Mouse (Mus musculus): Measurements from ENCODE around the gene Fbxl8. TPM values are rescaled to one million over a fixed set of nuclear protein-coding genes. Genes with fewer than 3 reads are reported as not detected.
"Not testable (repeated sequence)": the region's sequence is repeated elsewhere in the genome, so short reads cannot be mapped to it uniquely, and the experiment has no call there.

Gene Fbxl8
- total RNA-seq, 2 experiments from 2014 or later, result 0.60 to 0.84 TPM

DNA sequence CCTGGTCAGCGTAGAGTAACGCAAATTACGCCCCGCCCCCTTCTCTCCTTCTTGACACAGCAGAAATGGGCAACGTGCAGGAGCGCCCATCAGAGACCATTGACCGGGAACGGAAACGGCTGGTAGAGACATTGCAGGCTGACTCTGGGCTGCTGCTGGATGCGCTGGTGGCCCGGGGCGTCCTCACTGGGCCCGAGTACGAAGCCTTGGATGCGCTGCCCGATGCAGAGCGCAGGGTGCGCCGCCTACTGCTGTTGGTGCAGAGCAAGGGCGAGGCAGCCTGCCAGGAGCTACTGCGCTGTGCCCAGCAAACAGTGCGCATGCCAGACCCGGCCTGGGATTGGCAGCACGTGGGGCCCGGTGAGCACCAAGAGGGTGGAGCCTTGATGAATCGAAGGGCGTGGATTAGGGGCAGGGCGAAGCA is 14.5 kb downstream of the Fbxl8 start:
- intact Hi-C loops (cut with DNase I), result no loop called here
- DNase-seq, result peak; percentile 89

DNA sequence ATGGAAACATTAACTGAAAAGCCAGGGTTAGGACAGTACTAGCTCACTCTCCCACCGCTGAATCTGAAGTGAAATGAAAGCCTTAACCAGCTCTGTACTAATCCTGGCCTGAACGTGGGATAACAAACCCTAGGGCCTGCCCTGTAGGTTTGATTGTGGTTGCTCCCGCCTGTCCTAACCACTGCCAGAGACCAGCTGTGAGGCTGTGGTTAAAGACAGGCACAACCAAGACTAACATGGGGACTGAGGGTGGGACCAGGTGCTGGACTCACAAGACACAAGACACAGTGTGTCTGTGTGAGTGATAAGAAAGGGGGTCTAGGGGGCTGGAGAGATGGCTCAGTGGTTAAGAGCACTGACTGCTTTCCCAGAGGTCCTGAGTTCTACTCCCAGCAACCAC is 16.1 kb downstream of the Fbxl8 start:
- intact Hi-C loops (cut with DNase I), result no loop called here
- no peak for DNase-seq

DNA sequence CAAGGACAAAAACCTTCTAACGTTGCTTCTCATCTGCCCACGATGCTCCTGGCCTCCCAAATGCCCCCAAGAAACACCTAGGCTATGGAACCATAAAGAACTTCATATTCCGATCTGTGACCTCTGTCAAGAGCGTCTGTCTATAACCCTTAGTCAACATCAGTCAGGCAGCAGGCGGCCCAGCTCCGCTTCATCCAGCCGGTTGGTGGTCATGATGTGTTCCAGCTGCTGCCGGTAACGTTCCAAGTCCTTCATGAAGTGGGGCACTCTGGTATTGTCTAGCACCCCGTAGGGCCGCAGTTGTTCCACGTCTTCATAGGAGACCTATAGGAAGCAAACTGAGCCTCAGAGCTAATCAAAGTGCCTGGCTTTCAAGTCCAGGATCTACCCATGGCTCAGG is 17.4 kb downstream of the Fbxl8 start:
- DNase-seq, result no peak
- intact Hi-C loops (cut with DNase I), result no loop called here

DNA sequence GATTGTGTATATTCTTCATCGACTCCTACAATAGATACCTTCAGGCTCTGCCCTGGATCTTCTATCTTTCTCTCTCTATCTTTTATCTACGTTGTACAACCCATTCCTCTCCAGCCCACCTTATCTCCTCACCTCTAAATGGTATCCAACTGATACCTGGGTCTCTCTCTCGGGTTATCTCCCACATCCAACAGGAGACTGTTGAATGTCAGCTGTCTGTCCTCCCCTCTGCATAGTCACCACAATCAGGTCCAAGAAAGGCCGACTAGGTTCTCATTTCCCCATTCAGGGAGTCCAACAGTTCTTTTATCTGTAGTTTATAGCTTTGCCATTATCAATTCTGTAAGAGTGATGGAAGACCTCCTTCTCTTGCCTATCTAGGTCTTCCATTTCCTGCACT is 17.8 kb downstream of the Fbxl8 start:
- intact Hi-C loops (cut with DNase I), result no loop called here
- no peak for DNase-seq

DNA sequence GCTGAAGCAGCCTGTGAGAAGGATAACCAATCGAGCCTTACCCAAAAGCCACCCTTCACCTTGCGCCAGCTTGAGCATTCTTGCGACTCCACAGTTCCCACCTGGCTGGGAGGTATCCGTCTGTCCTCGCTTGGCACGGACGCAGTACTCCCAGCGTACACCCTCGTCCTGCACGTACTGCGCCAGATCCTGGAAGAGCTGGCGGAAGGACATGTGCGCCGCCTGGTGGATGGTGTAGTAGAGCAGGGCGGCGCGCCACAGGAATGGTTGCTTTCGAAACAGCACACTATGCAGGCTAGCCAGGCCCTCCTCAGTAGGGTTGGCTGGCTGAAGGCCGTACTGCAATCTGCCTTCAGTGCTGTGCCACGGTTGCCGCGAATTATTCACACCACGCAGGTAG is 18.6 kb downstream of the Fbxl8 start:
- DNase-seq, result no peak

DNA sequence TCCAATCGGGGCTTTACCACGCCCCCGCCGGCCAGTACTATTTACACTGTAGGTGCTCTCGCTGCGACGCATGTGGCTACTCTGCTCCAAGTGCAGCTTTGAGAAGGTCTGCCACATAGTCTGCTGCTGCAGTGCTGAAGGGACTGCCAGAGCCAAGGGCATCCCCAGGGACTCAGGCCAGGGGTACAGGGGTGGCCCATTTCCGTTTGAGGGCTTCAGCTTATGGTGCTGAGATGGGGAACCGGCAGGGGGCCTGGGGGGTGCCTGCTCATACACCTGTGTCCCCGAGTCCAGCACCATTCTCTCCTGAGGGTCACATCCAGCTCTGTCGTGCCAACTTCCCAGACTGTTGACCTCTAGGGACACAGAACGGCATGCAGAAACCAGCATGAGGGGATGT is 21.1 kb downstream of the Fbxl8 start:
- DNase-seq, result no peak
- intact Hi-C loops (cut with DNase I), result no loop called here

More for the DNA sequence above, 18.6 kb downstream of the Fbxl8 start:
- intact Hi-C loops (cut with DNase I), result no loop called here

DNA sequence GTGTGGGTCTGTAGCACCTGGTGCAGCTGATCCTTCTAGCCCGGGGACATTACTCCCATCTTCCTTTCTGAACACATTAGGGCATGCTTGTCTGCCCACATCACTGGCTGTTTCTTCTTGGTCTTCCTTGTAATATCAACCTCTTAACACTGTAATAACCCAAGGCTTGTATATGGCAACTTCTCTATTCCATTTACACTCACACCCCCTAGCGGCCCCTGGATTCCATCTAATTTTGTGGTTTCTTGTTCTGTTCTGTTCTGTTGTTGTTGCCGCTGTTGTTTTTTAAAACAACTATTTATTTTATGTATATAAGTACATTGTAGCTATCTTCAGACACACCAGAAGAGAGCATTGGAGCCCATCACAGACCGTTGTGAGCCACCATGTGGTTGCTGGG is 22.5 kb downstream of the Fbxl8 start:
- DNase-seq, result no peak
- intact Hi-C loops (cut with DNase I), result no loop called here

DNA sequence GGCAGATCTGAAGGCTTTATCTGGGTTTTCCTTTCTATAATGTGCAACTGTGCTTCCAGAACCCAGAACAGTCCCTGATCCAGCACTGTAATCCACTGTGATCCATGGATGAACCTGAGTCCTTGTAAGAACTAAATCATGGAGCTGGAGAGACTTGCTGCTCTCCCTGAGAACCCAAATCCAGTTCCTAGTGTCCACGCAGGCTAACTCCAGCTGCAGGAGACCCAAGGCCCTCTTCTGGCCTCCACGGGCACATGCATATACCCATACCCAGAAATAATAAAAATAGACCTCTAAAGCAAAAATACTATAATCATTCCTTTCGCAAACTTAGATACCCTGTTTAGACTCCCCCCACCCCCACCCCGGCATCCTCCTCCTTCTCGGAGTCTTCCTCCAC is 23.8 kb downstream of the Fbxl8 start:
- intact Hi-C loops (cut with DNase I), result no loop called here
- no peak for DNase-seq

DNA sequence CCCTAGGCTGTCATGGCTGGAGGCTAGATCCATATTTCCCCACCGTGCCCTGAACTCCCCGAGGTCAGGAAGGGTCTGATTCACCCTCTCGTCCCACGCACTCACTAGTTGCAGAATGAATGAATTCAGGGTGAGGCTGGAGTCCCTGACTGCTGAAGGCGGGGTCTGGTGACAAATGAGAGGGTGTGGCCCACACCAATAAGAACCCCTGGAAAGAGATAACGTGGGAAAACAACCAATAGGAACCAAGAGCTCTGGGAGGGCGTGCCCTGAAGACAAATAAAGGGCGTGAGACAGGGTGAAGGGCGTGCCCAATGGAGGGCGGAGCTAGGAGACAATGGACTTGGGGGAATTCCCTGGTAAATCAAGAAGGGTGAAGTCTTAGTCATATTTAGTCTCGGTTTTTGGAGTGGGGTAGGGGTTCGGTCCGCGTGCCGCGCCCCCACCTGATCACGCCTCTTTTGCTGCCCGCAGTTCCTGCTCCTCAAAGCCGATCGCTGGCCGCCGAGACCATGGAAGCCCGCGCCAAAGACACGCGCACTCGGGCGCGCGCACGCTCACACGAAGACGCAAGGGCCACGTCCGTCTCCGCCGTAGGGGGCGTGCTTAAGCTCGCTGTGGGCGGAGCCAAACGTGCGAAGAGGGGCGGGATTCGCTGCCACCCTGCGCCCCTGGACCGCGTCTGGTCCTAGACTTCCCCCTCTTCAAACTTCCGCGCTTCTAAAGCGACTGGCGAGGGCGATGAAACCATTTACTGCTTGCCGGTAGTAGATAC is 24.7 kb downstream of the Fbxl8 start:
- DNase-seq, result peak; percentile 98

DNA sequence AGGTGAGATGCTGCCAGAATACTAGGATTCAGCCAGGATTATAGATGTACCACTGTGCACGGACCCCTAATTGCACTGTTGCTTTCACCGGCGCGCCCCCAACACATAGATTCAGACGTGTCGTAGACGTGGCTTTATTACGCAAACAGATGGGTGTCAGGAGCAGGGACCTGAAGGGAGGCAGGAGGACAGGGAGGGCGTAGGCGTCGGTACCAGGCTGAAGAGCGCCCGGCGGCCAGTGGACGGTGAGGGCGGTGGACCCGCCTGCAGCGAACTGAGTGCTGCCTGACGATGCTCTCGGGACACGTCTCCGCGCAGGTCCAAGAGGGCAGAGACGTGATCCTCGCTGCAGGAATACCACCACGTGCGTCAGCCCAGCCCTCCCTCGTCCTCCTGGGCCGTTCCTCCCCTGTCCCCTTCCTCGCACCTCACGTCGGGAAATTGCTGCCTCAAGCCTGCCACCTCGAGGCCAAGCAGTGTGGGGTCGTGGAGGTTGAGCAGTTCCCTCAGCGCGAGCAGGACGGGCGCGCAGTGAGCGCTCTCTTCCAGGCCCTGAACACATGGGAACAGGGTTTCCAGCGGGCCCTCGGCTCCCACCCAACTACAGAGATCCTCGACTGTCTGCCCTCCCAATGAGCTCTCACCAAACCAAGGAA is 25.5 kb downstream of the Fbxl8 start, which contains the start of gene 4931428F04Rik:
Gene 4931428F04Rik (minus strand): TSS at position 60 of the 656 bp plus-strand sequence.
- intact Hi-C loops (cut with DNase I), result no loop called here
- peak; percentile 73 for DNase-seq

More for the DNA sequence above, 24.7 kb downstream of the Fbxl8 start:
- intact Hi-C loops (cut with DNase I), result no loop called here

DNA sequence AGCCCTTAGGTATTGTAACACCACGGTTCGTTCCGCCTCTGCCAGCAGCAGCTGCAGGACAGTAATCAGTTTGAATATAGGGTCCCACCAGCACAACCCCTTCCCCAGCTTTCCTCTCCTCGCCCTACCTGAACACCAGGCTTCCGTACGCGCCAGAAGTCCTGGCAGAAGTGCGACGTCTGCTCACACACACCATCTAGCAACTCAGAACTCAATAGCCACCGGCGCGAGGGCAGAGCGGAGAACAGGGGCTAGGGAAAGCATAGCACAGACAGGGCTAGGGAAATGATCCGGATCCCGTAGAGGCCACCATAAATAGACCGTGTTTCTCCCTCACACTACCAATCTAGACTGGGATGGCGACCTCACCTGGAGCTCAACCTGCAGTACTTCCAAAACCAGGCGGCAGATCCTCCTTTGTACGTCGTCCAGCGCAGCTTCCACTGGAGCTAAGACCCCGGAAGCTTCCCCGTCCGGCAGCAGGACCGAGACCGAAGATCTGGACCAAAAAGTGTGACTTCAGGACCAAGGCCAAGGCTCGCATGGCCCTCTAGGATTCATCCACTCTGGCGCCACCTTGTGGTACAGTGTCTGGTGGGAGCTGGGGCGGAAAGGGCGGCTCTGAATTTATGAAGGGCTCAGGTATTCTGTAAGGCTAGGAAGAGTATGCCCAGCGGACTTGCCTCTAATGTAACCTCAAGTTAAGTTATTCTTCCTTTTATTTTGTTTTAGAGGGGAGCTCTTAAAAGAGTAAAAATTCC is 26.3 kb downstream of the Fbxl8 start:
- peak; percentile 94 for DNase-seq
- intact Hi-C loops (cut with DNase I), result no loop called here

DNA sequence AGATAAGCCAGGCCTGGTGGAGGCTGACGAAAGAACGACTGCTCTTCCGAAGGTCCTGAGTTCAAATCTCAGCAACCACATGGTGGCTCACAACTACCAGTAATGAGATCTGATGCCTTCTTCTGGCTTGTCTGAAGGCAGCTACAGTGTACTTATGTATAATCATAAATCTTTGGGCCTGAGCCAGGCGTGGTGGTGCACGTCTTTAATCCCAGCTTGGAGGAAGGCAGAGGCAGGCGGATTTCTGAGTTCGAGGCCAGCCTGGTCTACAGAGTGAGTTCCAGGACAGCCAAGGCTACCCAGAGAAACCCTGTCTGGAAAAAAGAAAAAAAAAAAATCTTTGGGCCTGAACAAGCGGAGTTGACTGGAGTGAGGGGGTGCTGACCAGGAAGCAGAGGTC is 26.9 kb downstream of the Fbxl8 start:
- DNase-seq; intact Hi-C loops (cut with DNase I): not testable (repeated sequence)

DNA sequence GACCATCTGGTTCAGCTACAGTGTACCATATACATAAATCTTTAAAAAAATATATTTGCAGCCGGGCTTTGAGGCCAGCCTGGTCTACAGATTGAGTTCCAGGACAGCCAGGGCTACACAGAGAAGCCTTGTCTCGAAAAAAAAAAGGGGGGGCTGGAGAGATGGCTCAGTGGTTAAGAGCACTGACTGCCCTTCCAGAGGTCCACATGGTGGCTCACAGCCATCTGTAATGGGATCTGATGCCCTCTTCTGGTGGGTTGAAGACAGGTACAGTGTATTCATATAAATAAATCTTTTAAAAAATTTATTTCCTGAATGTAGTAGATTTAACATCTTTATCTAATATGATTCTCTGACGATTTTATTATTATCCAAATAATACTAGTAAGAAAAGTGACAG is 27.4 kb downstream of the Fbxl8 start:
- DNase-seq; intact Hi-C loops (cut with DNase I): not testable (repeated sequence)

DNA sequence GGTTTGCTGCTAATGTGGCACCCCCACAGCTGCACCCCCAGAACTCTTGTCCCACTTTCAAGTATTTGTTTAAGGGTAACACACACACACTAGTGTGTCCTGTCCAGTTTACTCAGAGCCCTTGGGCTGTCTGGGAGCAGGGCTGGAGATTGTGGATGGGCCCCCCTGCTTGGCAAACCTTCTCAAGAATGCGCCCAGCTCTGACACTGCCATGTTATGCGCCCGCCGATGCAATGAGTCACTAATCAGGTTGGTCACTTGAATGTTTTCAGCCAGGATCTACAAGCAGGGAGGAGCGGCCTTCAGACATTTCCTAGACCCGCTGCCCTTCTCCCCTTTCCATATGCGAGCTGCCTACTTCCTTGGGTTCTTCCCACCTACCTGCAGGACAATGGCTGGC is 28.0 kb downstream of the Fbxl8 start:
- no peak for DNase-seq
- intact Hi-C loops (cut with DNase I), result no loop called here

DNA sequence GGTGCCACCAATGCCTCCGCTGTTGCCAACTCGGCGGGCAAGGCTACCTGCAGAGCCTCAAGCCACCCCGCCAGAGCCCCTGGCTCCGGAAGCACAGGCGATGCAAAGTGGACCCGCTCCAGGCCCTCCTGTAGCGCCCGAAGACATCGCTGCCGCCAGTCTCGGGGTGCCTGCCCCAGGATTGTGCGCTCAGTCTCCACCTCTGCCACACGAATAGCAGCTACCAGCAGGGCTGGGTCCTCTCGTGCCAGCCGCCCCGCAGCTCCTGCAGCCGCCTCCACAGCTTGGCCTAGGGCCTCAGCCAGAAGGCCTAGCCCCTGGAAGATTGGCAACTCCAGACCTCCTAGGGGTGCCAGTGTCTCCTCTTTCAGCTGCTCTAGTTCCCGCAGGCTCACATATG is 29.0 kb downstream of the Fbxl8 start:
- intact Hi-C loops (cut with DNase I), result no loop called here

DNA sequence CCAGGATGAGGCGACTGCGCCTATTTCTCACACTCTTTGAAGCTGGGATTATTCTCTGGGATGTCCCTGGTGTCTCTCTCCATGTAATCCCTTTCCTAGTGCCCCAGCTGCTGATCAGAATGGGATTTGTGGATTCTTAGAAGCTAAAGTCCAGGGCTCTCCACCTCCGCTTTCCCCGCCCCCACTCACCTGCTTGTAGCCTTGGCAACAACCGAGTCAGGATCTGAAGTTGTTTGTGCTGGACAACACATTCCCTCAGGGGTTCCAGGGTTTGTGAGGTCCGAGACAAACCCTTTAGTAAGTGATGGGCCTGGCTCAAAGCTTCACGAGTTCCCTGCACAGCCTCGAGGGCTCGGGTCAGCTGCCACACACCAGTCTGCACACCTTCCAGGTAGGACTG is 30.3 kb downstream of the Fbxl8 start:
- no peak for DNase-seq
- intact Hi-C loops (cut with DNase I), result no loop called here

More for the DNA sequence above, 29.0 kb downstream of the Fbxl8 start:
- peak; percentile 75 for DNase-seq

DNA sequence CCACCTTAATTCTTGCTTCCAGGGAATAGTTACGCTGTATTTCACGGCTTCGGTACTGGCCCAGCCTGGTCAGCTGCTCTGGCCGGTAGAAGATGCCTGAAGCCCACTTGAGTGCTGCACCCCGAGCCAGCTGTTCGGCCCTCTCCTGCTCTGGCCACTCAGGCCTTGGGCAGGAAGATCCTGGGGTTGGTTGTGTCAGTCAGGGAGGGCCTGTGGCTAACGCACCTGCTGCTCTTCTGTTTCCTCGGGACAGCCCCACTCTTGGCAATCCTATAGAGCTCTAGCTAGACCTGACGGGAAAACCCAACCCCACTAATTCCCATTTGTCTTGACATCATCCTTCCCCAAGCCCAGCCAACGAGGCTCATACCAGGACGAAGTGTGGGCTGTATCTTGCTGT is 30.8 kb downstream of the Fbxl8 start:
- intact Hi-C loops (cut with DNase I), result no loop called here

DNA sequence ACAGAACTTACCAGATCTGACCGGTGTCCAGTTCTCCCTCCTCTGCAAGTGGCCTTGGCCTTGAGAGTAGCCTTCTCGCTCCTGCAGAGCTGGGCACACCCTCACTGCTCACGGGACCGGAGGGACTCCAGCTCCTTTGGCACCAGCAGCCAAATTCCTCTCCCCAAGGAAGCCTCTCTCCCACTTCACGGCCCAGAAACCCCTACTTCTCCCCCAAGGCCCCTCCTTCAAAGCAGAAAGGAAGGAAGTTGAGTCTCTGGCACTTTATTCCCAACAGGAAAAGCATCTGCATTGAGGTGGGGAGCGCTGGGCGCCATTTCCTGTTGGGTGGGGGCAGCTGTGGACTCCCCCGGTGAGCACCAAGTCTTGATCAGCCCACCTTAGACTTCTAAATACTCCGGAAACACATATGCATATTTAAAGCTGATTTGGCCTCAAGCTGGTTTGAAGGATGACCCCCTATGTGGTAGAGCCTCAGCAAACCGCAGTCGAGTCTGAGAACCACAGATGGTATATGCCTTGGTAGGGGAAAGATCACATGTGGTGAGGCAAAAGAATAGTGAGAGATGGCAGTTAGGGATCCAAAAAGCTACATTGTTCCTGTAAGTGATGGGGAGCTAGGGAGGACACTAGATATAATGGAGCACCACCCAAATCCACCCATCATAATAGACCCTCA is 31.6 kb downstream of the Fbxl8 start, which contains the start of gene Exoc3l:
Gene Exoc3l (minus strand): TSS at position 207 of the 679 bp plus-strand sequence.
- intact Hi-C loops (cut with DNase I), result no loop called here
- no peak for DNase-seq

More for the DNA sequence above, 30.8 kb downstream of the Fbxl8 start:
- no peak for DNase-seq

DNA sequence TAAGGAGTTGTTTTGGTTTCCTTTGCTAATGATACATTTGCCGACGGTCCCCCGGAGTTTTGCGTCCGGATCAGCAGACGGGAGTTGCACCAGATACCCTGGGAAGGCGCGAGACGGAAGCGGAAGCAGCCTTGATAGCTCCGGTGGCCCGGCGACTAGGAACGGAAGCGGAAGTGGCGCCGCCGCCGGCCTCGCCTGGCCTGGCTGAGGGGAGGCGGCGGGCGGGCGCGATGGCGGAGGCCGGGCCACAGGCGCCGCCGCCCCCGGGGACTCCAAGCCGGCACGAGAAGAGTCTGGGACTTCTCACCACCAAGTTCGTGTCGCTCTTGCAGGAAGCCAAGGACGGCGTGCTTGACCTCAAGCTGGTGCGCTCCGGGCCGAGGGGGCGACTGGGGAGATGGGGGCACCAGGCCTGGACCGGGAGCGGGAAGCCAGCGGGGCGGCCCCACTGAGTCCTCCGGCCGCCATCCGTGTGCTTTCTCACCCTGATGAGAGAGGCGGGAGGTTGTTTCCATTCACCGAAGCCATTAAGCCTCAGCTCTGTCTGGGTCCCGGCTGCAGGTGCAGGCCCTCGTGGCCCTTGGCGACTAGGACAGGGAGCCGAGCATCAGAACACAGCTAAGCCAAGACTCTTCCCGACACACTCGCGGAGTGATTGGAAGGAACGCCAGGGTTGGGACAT is 33.2 kb downstream of the Fbxl8 start, which contains the start of gene E2f4:
Gene E2f4 (plus strand): TSS at position 153 of the 682 bp plus-strand sequence.
- DNase-seq, result peak; percentile 91
- intact Hi-C loops (cut with DNase I), result no loop called here

All from left cerebral cortex, postnatal 4 days (tissue).